Comparison of ENCODE assay signal across 12 mouse cellular contexts in genomic region chr13:52298362-52298761, GRCm38 (mm10).
"Had no signal": no experiment of that assay in that cellular context is flagged by ENCODE, and none has a peak within 500 bp of the region (broad histone marks: within the 10 kb centered on the region; RNA-seq: fewer than 3 reads in every experiment).

No protein-coding gene starts in this region.

- H3K9ac ChIP-seq: limb, embryonic 15.5 days; liver, embryonic 12.5 days; lung, embryonic 14.5 days; neural tube, embryonic 15.5 days had no signal

- H3K27me3 ChIP-seq: limb, embryonic 15.5 days; liver, embryonic 12.5 days; neural tube, embryonic 15.5 days had no signal

- H3K27ac ChIP-seq: left cerebral cortex, adult 2 months; limb, embryonic 15.5 days; liver, embryonic 12.5 days; neural tube, embryonic 15.5 days had no signal

- H3K4me2 ChIP-seq: limb, embryonic 15.5 days; liver, embryonic 12.5 days; lung, embryonic 14.5 days; neural tube, embryonic 15.5 days had no signal

- H3K36me3 ChIP-seq: limb, embryonic 15.5 days; liver, embryonic 12.5 days; midbrain, embryonic 10.5 days; neural tube, embryonic 15.5 days had no signal

- H3K4me3 ChIP-seq: left cerebral cortex, adult 2 months; limb, embryonic 15.5 days; liver, embryonic 12.5 days; midbrain, embryonic 10.5 days; myocyte; neural tube, embryonic 15.5 days had no signal

- DNase-seq: kidney, postnatal 25 days; lung, embryonic 14.5 days; lung, postnatal 10 days; right cerebral cortex, postnatal 4 days; spleen, adult 18-20 months; thymus, postnatal 36 days had no signal

- H3K4me1 ChIP-seq: limb, embryonic 15.5 days; liver, embryonic 12.5 days; neural tube, embryonic 15.5 days had no signal

- H3K9me3 ChIP-seq: limb, embryonic 15.5 days; liver, embryonic 12.5 days; midbrain, embryonic 10.5 days; neural tube, embryonic 15.5 days had no signal

- ATAC-seq: liver, embryonic 12.5 days had no signal
